Mouse (Mus musculus) G1E (cell line): Measurements from ENCODE around the gene Epc2.

Experiments
- CTCF ChIP-seq: IDR thresholded peaks from 2 replicates; pipeline ENCODE4 v1.5.1; 2012; ENCODE audit warnings: low read depth, low read length, inconsistent platforms, mixed read lengths
- TAL1 ChIP-seq: conservative IDR thresholded peaks from 2 replicates; pipeline ENCODE4 v1.6.1; 2012; ENCODE audit warnings: low read depth, low read length, inconsistent platforms, mixed read lengths

DNA sequence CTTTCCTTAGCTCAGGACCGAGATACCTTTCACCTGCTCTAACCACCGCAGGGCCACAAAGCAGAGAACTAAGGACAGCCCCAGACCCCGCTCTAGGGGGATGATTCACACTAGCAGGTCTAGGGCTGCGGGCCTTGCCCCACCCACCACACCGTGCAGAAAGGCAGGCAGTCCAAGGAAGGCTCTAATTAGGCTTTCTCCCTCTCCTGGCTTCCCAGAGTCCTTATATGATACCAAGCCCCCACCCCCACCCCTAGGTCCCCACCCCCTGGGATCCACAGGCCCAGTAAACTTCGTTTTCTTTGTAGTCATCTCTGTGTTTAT, 119.5 kb downstream of the Epc2 start:
- TF ChIP-seq CTCF, result no peak
- TF ChIP-seq TAL1, result no peak
